Mouse (Mus musculus) E14TG2a.4 (cell line): ENCODE measurements around the gene Olfr323.

Source experiments
- CTCF ChIP-seq: conservative IDR thresholded peaks from 2 replicates; pipeline ENCODE4 v1.5.1; 2014; ENCODE audit warnings: low read length
- NANOG ChIP-seq: IDR thresholded peaks from 2 replicates; pipeline ENCODE4 v1.6.1; 2014; ENCODE audit warnings: borderline replicate concordance, low read length, mixed read lengths
- POU5F1 ChIP-seq: IDR thresholded peaks from 2 replicates; pipeline ENCODE4 v1.6.1; 2014; ENCODE audit warnings: low read length, borderline replicate concordance

GRCm38 (mm10) chr11:58597837-58598236 is 32.5 kb downstream of the Olfr323 start:
- TF ChIP-seq CTCF, result no peak
- no peak for TF ChIP-seq POU5F1
- TF ChIP-seq NANOG, result no peak
